Mouse (Mus musculus): ENCODE results near the gene Polr3c. TPM values are rescaled to one million over a fixed set of nuclear protein-coding genes. Genes with fewer than 3 reads are reported as not detected.
A peak's percentile ranks its signal among the peaks of the same experiment; 100 is the strongest.
"Not testable (repeated sequence)": the region's sequence is repeated elsewhere in the genome, so short reads cannot be mapped to it uniquely, and the experiment has no call there.

The Polr3c gene
- polyA plus RNA-seq (2015; fragmentation: Nextera tagmentation; extraction: Ambion mirVana): 19.8 and 21.3 TPM in 2 replicates

- 0% methylated on average over 52 of the region's 52 CpGs for WGBS (ENCODE audit: insufficient replicate concordance)
- Histone ChIP-seq H3K4me3 (replicated peaks) (peak within 1 kb of the TSS; percentile 93), H3K9me3 (replicated peaks) (no peaks in the 10 kb centered on the region), H3K27ac (replicated peaks) (peak within 1 kb of the TSS; percentile 88), H3K27me3 (no peaks in the 10 kb centered on the region), H3K36me3 (replicated peaks) (peaks cover 15% of the 10 kb centered on the region), H3K4me1 (replicated peaks) (peaks cover 44% of the 10 kb centered on the region), H3K9ac (peak within 1 kb of the TSS; percentile 94), H3K4me2 (peak within 1 kb of the TSS; percentile 81)
- peak; percentile 98 for ATAC-seq (ENCODE audit: insufficient read depth)
Observed at GRCm38 (mm10) chr3:96727343-96727827, at the start of gene Polr3c, which contains the start of gene Rnf115. Polr3c (minus strand) TSS chr3:96727628. Rnf115 (plus strand) TSS chr3:96727664.

DNA sequence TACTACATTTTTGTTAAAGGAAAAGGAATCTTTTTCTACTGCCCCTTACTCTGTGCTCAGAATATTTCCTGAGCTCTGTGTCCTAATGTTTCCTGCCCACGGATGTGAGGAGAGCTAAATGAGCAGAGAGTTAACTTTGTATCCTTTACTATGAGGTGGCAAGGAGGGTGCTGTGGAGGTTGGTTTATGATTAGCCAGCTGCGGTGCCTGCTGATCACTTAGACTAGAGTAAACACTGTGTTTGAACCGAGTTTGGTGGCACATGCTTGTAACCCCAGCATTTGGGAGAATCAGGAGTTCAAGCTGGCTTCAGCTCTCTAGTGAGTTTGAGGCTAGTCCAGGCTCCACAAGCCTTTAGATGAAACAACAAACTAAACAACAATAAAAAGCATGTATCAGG is 49.7 kb upstream of the Polr3c start:
- no peak overlapping the region for H3K27ac ChIP-seq (replicated peaks)
- H3K4me3 ChIP-seq (replicated peaks): no peak overlapping the region
- peak; percentile 58 for ATAC-seq (ENCODE audit: insufficient read depth)
- peaks cover 3% of the 10 kb centered on the region; the same call in 1 of the 2 replicates for H3K36me3 ChIP-seq (replicated peaks)
- H3K27me3 ChIP-seq: no peaks in the 10 kb centered on the region
- H3K9ac ChIP-seq: no peak overlapping the region
- WGBS (ENCODE audit: insufficient replicate concordance): 49% methylated on average over 3 of the region's 3 CpGs
- peaks cover 12% of the 10 kb centered on the region; the same call in 1 of the 2 replicates for H3K4me1 ChIP-seq (replicated peaks)
- no peak overlapping the region for H3K4me2 ChIP-seq
- H3K9me3 ChIP-seq (replicated peaks): no peaks in the 10 kb centered on the region

- Histone ChIP-seq H3K36me3 (replicated peaks) (peaks cover 3% of the 10 kb centered on the region; the same call in 1 of the 2 replicates), H3K9me3 (replicated peaks) (no peaks in the 10 kb centered on the region), H3K4me1 (replicated peaks) (peaks cover 15% of the 10 kb centered on the region; the same call in 1 of the 2 replicates), H3K4me3 (replicated peaks) (no peak overlapping the region), H3K4me2 (no peak overlapping the region), H3K27me3 (no peaks in the 10 kb centered on the region), H3K27ac (replicated peaks) (no peak overlapping the region), H3K9ac (no peak overlapping the region)
- ATAC-seq (ENCODE audit: insufficient read depth): no peak
- whole genome bisulfite sequencing (ENCODE audit: insufficient replicate concordance): 19% methylated on average over 1 of the region's 1 CpGs
Observed at GRCm38 (mm10) chr3:96772949-96773348, 45.5 kb upstream of the Polr3c start.

GRCm38 (mm10) chr3:96769971-96770370 is 42.5 kb upstream of the Polr3c start:
- no peak overlapping the region for H3K27ac ChIP-seq (replicated peaks)
- WGBS (ENCODE audit: insufficient replicate concordance): 51% methylated on average over 5 of the region's 5 CpGs
- peaks cover 15% of the 10 kb centered on the region; the same call in 1 of the 2 replicates for H3K4me1 ChIP-seq (replicated peaks)
- no peak overlapping the region for H3K4me2 ChIP-seq
- H3K27me3 ChIP-seq: no peaks in the 10 kb centered on the region
- no peak overlapping the region for H3K4me3 ChIP-seq (replicated peaks)
- H3K9me3 ChIP-seq (replicated peaks): no peaks in the 10 kb centered on the region
- H3K36me3 ChIP-seq (replicated peaks): no peaks in the 10 kb centered on the region
- H3K9ac ChIP-seq: no peak overlapping the region
- ATAC-seq (ENCODE audit: insufficient read depth): no peak

DNA sequence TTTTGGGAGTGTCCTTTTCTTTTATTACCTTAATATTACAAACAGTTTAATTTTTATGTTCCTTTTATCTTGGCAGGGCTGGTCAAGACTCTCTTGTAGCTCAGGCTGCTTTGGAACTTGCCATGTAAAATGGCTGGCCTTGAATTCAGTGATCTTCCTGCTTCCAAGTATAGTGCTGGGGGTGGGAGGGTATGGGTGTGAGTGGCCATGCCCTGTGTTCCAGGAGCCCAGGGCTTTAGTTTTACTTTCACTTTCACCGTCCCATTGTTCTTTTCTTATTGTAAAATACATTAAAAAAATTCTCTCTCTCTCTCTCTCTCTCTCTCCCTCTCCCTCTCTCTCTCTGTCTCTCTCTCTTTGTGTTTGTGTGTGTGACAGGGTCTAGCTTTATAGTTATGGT is 37.1 kb upstream of the Polr3c start:
- Histone ChIP-seq H3K4me2 (peak overlapping the region; percentile 13; the same call in 1 of the 2 replicates), H3K9me3 (replicated peaks) (no peaks in the 10 kb centered on the region), H3K27me3 (no peaks in the 10 kb centered on the region), H3K4me1 (replicated peaks) (0 out of 2 replicates have a peak, but pooled peaks cover 12% of the 10 kb centered on the region), H3K27ac (replicated peaks) (no peak overlapping the region), H3K36me3 (replicated peaks) (no peaks in the 10 kb centered on the region), H3K4me3 (replicated peaks) (no peak overlapping the region), H3K9ac (no peak overlapping the region)
- no peak for ATAC-seq (ENCODE audit: insufficient read depth)
- WGBS (ENCODE audit: insufficient replicate concordance): 56% methylated on average over 1 of the region's 1 CpGs

DNA sequence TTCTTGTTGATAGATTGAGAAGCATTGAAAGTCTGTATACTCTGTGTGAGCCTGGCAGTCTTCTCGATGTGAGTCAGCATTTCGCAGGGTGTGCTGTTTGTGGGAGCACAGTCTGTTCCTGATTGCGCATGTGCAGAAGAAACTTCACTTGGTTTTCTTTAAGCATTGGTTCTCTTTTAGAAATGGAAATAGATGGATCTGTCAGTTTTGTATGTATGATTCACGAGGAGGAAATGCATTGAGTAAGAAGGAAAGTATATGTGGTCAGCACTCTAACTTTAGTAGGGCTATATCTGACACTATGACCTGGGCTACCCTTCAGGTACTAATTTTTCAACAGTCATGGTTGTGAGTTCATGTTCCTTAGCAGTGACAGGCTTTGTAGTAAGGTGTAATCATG is 32.3 kb upstream of the Polr3c start:
- no peak overlapping the region for H3K27ac ChIP-seq (replicated peaks)
- 0 out of 2 replicates have a peak, but pooled peaks cover 14% of the 10 kb centered on the region for H3K4me1 ChIP-seq (replicated peaks)
- H3K27me3 ChIP-seq: no peaks in the 10 kb centered on the region
- no peak for ATAC-seq (ENCODE audit: insufficient read depth)
- H3K36me3 ChIP-seq (replicated peaks): 0 out of 2 replicates have a peak, but pooled peaks cover 3% of the 10 kb centered on the region
- H3K4me3 ChIP-seq (replicated peaks): no peak overlapping the region
- no peak overlapping the region for H3K4me2 ChIP-seq
- WGBS (ENCODE audit: insufficient replicate concordance): 47% methylated on average over 4 of the region's 4 CpGs
- no peaks in the 10 kb centered on the region for H3K9me3 ChIP-seq (replicated peaks)
- H3K9ac ChIP-seq: no peak overlapping the region

GRCm38 (mm10) chr3:96757691-96758090 is 30.3 kb upstream of the Polr3c start:
- 60% methylated on average over 7 of the region's 7 CpGs for WGBS (ENCODE audit: insufficient replicate concordance)
- Histone ChIP-seq H3K4me2 (no peak overlapping the region), H3K9me3 (replicated peaks) (no peaks in the 10 kb centered on the region), H3K9ac (no peak overlapping the region), H3K4me3 (replicated peaks) (no peak overlapping the region), H3K36me3 (replicated peaks) (0 out of 2 replicates have a peak, but pooled peaks cover 3% of the 10 kb centered on the region), H3K4me1 (replicated peaks) (0 out of 2 replicates have a peak, but pooled peaks cover 6% of the 10 kb centered on the region), H3K27me3 (no peaks in the 10 kb centered on the region), H3K27ac (replicated peaks) (no peak overlapping the region)
- ATAC-seq (ENCODE audit: insufficient read depth): no peak

- no peak overlapping the region for H3K9ac ChIP-seq
- H3K4me3 ChIP-seq (replicated peaks): no peak overlapping the region
- H3K27me3 ChIP-seq: no peaks in the 10 kb centered on the region
- ATAC-seq (ENCODE audit: insufficient read depth): no peak
- H3K4me2 ChIP-seq: no peak overlapping the region
- 76% methylated on average over 1 of the region's 1 CpGs for WGBS (ENCODE audit: insufficient replicate concordance)
- H3K36me3 ChIP-seq (replicated peaks): 0 out of 2 replicates have a peak, but pooled peaks cover 3% of the 10 kb centered on the region
- H3K4me1 ChIP-seq (replicated peaks): 0 out of 2 replicates have a peak, but pooled peaks cover 6% of the 10 kb centered on the region
- H3K27ac ChIP-seq (replicated peaks): no peak overlapping the region
- no peaks in the 10 kb centered on the region for H3K9me3 ChIP-seq (replicated peaks)
Observed at GRCm38 (mm10) chr3:96755935-96756334, 28.5 kb upstream of the Polr3c start.

DNA sequence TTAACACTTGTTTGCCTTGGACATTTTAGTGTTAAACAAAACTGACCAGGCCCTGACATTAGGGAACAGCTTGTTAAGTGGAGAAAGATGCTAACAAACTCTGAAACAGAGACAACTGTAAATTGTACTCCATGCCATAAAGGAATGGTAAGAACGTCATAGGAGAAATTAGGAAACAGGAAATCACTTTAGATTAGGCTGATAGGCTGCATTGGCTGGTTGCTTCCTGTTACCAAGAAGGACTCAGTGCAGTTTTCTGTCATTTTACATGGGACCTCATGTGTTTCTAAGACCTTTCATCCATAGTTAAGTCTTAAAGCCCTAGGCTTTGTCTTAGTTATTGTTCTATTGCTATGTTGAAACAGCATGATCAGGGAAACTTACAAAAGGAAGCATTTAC is 19.4 kb upstream of the Polr3c start:
- Histone ChIP-seq H3K36me3 (replicated peaks) (no peaks in the 10 kb centered on the region), H3K4me1 (replicated peaks) (no peaks in the 10 kb centered on the region), H3K9me3 (replicated peaks) (no peaks in the 10 kb centered on the region), H3K4me3 (replicated peaks) (no peak overlapping the region), H3K27ac (replicated peaks) (no peak overlapping the region), H3K27me3 (no peaks in the 10 kb centered on the region), H3K4me2 (no peak overlapping the region), H3K9ac (no peak overlapping the region)
- no peak for ATAC-seq (ENCODE audit: insufficient read depth)
- WGBS (ENCODE audit: insufficient replicate concordance): 21% methylated on average over 1 of the region's 1 CpGs

- no peaks in the 10 kb centered on the region; the same call in 1 of the 2 replicates for H3K4me1 ChIP-seq (replicated peaks)
- no peak overlapping the region for H3K4me2 ChIP-seq
- ATAC-seq (ENCODE audit: insufficient read depth): no peak
Observed at GRCm38 (mm10) chr3:96744348-96744747, 16.9 kb upstream of the Polr3c start.

DNA sequence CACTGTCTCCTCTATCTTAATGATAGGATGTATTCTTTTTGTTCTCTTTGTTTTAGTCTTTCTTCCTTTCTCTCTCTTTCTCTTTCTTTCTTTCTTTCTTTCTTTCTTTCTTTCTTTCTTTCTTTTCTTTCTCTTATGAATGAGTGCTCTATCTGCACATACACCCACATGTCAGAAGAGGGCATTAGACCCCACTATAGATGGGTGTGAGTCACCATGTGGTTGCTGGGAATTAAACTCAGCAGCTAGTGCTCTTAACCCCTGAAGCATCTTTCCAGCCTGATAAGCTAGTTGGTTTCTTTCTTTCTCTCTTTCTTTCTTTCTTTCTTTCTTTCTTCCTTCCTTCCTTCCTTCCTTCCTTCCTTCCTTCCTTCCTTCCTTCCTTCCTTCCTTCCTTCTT is 12.9 kb upstream of the Polr3c start:
- H3K4me1 ChIP-seq (replicated peaks): peaks cover 10% of the 10 kb centered on the region
- H3K4me2 ChIP-seq; H3K27ac ChIP-seq (replicated peaks); H3K9ac ChIP-seq; H3K27me3 ChIP-seq; H3K4me3 ChIP-seq (replicated peaks); H3K36me3 ChIP-seq (replicated peaks); ATAC-seq (ENCODE audit: insufficient read depth); H3K9me3 ChIP-seq (replicated peaks): not testable (repeated sequence)

More at GRCm38 (mm10) chr3:96744348-96744747, 16.9 kb upstream of the Polr3c start:
- Histone ChIP-seq H3K27ac (replicated peaks) (no peak overlapping the region), H3K9me3 (replicated peaks) (no peaks in the 10 kb centered on the region), H3K9ac (no peak overlapping the region), H3K27me3 (no peaks in the 10 kb centered on the region), H3K36me3 (replicated peaks) (no peaks in the 10 kb centered on the region), H3K4me3 (replicated peaks) (no peak overlapping the region)
- 75% methylated on average over 3 of the region's 3 CpGs for WGBS (ENCODE audit: insufficient replicate concordance)

DNA sequence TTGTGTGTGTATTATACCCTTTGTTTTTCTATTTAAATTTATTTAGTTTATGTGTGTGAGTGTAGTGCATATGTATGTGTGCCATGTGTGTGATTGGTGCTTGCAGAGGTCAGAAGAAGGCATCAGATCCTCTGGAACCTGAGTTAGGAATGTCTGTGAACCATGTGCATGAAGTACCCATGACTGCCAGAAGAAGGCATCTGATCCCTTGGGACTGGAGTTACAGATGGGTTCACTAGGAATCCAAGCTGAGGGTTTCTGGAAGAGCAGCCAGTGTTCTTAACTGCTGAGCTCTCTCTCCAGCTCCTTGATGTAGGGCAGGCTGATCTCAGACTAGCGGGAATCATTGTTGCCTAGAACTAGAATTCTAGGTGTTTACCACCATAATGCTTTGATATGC is 10.6 kb upstream of the Polr3c start:
- WGBS (ENCODE audit: insufficient replicate concordance): 63% methylated on average over 1 of the region's 1 CpGs
- H3K4me2 ChIP-seq: no peak overlapping the region
- ATAC-seq (ENCODE audit: insufficient read depth): no peak

More for the DNA sequence above, 10.6 kb upstream of the Polr3c start:
- no peak overlapping the region for H3K9ac ChIP-seq
- H3K4me1 ChIP-seq (replicated peaks): peaks cover 19% of the 10 kb centered on the region
- no peaks in the 10 kb centered on the region for H3K9me3 ChIP-seq (replicated peaks)
- no peak overlapping the region for H3K27ac ChIP-seq (replicated peaks)
- no peaks in the 10 kb centered on the region for H3K27me3 ChIP-seq
- no peaks in the 10 kb centered on the region for H3K36me3 ChIP-seq (replicated peaks)
- no peak overlapping the region for H3K4me3 ChIP-seq (replicated peaks)
